Mouse (Mus musculus): ENCODE data around the gene Eif2b3. TPM values are rescaled to one million over a fixed set of nuclear protein-coding genes. Genes with fewer than 3 reads are reported as not detected.

Gene Eif2b3
- total and polyA plus RNA-seq, 2 experiments from 2014 or later: 13.1 to 56.9 TPM

GRCm38 (mm10) chr4:117117931-117118330 lies 98.7 kb downstream of the Eif2b3 start:
- 93% methylated on average over 7 of the region's 7 CpGs for WGBS

GRCm38 (mm10) chr4:117119636-117120035 lies 100.4 kb downstream of the Eif2b3 start:
- Histone ChIP-seq H3K4me2 (ENCODE audit: low read depth, low read length) (peak overlapping the region; percentile 98), H3K4me3 (ENCODE audit: low read length) (peak overlapping the region; percentile 61), H3K4me1 (ENCODE audit: insufficient read depth, low read length) (no peaks in the 10 kb centered on the region), H3K9me3 (ENCODE audit: low read length) (no peaks in the 10 kb centered on the region), H3K9ac (replicated peaks; ENCODE audit: low read length) (peak overlapping the region; percentile 69), H3K36me3 (ENCODE audit: insufficient read depth, low read length) (peaks cover 5% of the 10 kb centered on the region; the same call in 1 of the 2 replicates), H3K27me3 (ENCODE audit: insufficient read depth, low read length) (no peaks in the 10 kb centered on the region), H3K27ac (peak overlapping the region; percentile 92)
- TF ChIP-seq CTCF (IDR thresholded peaks at IDR 0.05; ENCODE audit: low read depth): no peak
- DNase-seq (ENCODE audit: low spot score) (no peak), ATAC-seq (no peak)
- WGBS: 80% methylated on average over 5 of the region's 5 CpGs

More at GRCm38 (mm10) chr4:117117931-117118330, 98.7 kb downstream of the Eif2b3 start:
- Histone ChIP-seq H3K27ac (no peak overlapping the region), H3K9me3 (ENCODE audit: low read length) (no peaks in the 10 kb centered on the region), H3K4me3 (ENCODE audit: low read length) (no peak overlapping the region), H3K4me2 (ENCODE audit: low read depth, low read length) (no peak overlapping the region), H3K27me3 (ENCODE audit: insufficient read depth, low read length) (no peaks in the 10 kb centered on the region), H3K36me3 (ENCODE audit: insufficient read depth, low read length) (peaks cover 6% of the 10 kb centered on the region; the same call in 1 of the 2 replicates), H3K9ac (replicated peaks; ENCODE audit: low read length) (no peak overlapping the region), H3K4me1 (ENCODE audit: insufficient read depth, low read length) (no peaks in the 10 kb centered on the region)
- no peak for DNase-seq (ENCODE audit: low spot score)
- no peak for ATAC-seq
- TF ChIP-seq CTCF (IDR thresholded peaks at IDR 0.05; ENCODE audit: low read depth): no peak

GRCm38 (mm10) chr4:117120052-117120444 lies 100.8 kb downstream of the Eif2b3 start:
- WGBS: 4% methylated on average over 10 of the region's 10 CpGs
- H3K4me3 ChIP-seq (ENCODE audit: low read length): peak overlapping the region; percentile 61
- H3K4me2 ChIP-seq (ENCODE audit: low read depth, low read length): peak overlapping the region; percentile 98
- ATAC-seq (no peak), DNase-seq (ENCODE audit: low spot score) (no peak)
- peaks cover 2% of the 10 kb centered on the region for H3K4me1 ChIP-seq (ENCODE audit: insufficient read depth, low read length)
- no peaks in the 10 kb centered on the region for H3K27me3 ChIP-seq (ENCODE audit: insufficient read depth, low read length)
- TF ChIP-seq CTCF (IDR thresholded peaks at IDR 0.05; ENCODE audit: low read depth): no peak
- peaks cover 1% of the 10 kb centered on the region; the same call in 1 of the 2 replicates for H3K36me3 ChIP-seq (ENCODE audit: insufficient read depth, low read length)
- H3K27ac ChIP-seq: peak overlapping the region; percentile 92
- peak overlapping the region; percentile 69 for H3K9ac ChIP-seq (replicated peaks; ENCODE audit: low read length)
- H3K9me3 ChIP-seq (ENCODE audit: low read length): no peaks in the 10 kb centered on the region

- ATAC-seq: peak; percentile 96
- H3K9ac ChIP-seq (replicated peaks; ENCODE audit: low read length): peak overlapping the region; percentile 69
- DNase-seq (ENCODE audit: low spot score): peak; percentile 97
- peak; percentile 91 for TF ChIP-seq CTCF (IDR thresholded peaks at IDR 0.05; ENCODE audit: low read depth)
- H3K4me2 ChIP-seq (ENCODE audit: low read depth, low read length): peak overlapping the region; percentile 98
- H3K27me3 ChIP-seq (ENCODE audit: insufficient read depth, low read length): no peaks in the 10 kb centered on the region
- H3K9me3 ChIP-seq (ENCODE audit: low read length): no peaks in the 10 kb centered on the region
- peaks cover 7% of the 10 kb centered on the region for H3K4me1 ChIP-seq (ENCODE audit: insufficient read depth, low read length)
- no peaks in the 10 kb centered on the region for H3K36me3 ChIP-seq (ENCODE audit: insufficient read depth, low read length)
- peak overlapping the region; percentile 61 for H3K4me3 ChIP-seq (ENCODE audit: low read length)
- peak overlapping the region; percentile 92 for H3K27ac ChIP-seq
- under 1% methylated on average over 69 of the region's 69 CpGs for WGBS
These were observed 101.5 kb downstream of the Eif2b3 start for GRCm38 (mm10) chr4:117120445-117121414.

GRCm38 (mm10) chr4:117122209-117122608 lies 103.0 kb downstream of the Eif2b3 start:
- WGBS: 86% methylated on average over 4 of the region's 4 CpGs
- H3K27me3 ChIP-seq (ENCODE audit: insufficient read depth, low read length): no peaks in the 10 kb centered on the region
- H3K4me3 ChIP-seq (ENCODE audit: low read length): no peak overlapping the region
- peaks cover 7% of the 10 kb centered on the region for H3K4me1 ChIP-seq (ENCODE audit: insufficient read depth, low read length)
- H3K36me3 ChIP-seq (ENCODE audit: insufficient read depth, low read length): 0 out of 2 replicates have a peak, but pooled peaks cover 3% of the 10 kb centered on the region
- TF ChIP-seq CTCF (IDR thresholded peaks at IDR 0.05; ENCODE audit: low read depth): no peak
- no peak overlapping the region for H3K27ac ChIP-seq
- H3K4me2 ChIP-seq (ENCODE audit: low read depth, low read length): no peak overlapping the region
- no peaks in the 10 kb centered on the region for H3K9me3 ChIP-seq (ENCODE audit: low read length)
- no peak overlapping the region for H3K9ac ChIP-seq (replicated peaks; ENCODE audit: low read length)
- DNase-seq (ENCODE audit: low spot score): no peak
- no peak for ATAC-seq

GRCm38 (mm10) chr4:117123546-117124217 lies 104.5 kb downstream of the Eif2b3 start:
- peaks cover 7% of the 10 kb centered on the region for H3K4me1 ChIP-seq (ENCODE audit: insufficient read depth, low read length)
- H3K4me3 ChIP-seq (ENCODE audit: low read length): no peak overlapping the region
- no peak for DNase-seq (ENCODE audit: low spot score)
- WGBS: 91% methylated on average over 7 of the region's 9 CpGs
- H3K9me3 ChIP-seq (ENCODE audit: low read length): no peaks in the 10 kb centered on the region
- H3K27me3 ChIP-seq (ENCODE audit: insufficient read depth, low read length): no peaks in the 10 kb centered on the region
- no peak for ATAC-seq
- no peak overlapping the region for H3K4me2 ChIP-seq (ENCODE audit: low read depth, low read length)
- no peak overlapping the region for H3K27ac ChIP-seq
- H3K36me3 ChIP-seq (ENCODE audit: insufficient read depth, low read length): peaks cover 15% of the 10 kb centered on the region
- no peak for TF ChIP-seq CTCF (IDR thresholded peaks at IDR 0.05; ENCODE audit: low read depth)
- H3K9ac ChIP-seq (replicated peaks; ENCODE audit: low read length): no peak overlapping the region
